Mouse (Mus musculus) layer of hippocampus, adult 6 months (tissue): Measurements from ENCODE around the gene Crlf2. TPM values are rescaled to one million over a fixed set of nuclear protein-coding genes. Genes with fewer than 3 reads are reported as not detected.

ENCODE experiments used
- long read RNA-seq, 2 experiments: library from polyadenylated mRNA; unstranded; transcript quantifications; one replicate each; pipeline ENCODE4 v2.0.0; 2019 to 2020
- polyA plus RNA-seq: library from polyadenylated mRNA; unstranded; fragments of <200 nt; fragmentation: Nextera tagmentation; gene quantifications from 2 replicates; pipeline ENCODE4 v1.2.3, GENCODE M21; 2021

Gene Crlf2
- 5.2 and 7.0 TPM in 2 replicates for polyA plus RNA-seq
- long read RNA-seq, experiment 1, partial matches to known transcripts, result 3 of 12 reads
- long read RNA-seq, experiment 1, other reads (novel, unspliced or antisense), result 5 of 12 reads
- long read RNA-seq, experiment 2, transcript Crlf2-203 (8 exons, 1,405 nt), result major isoform, 7 of 15 reads
- long read RNA-seq, experiment 2, partial matches to known transcripts, result 3 of 15 reads
- long read RNA-seq, experiment 2, other reads (novel, unspliced or antisense), result 2 of 15 reads

DNA sequence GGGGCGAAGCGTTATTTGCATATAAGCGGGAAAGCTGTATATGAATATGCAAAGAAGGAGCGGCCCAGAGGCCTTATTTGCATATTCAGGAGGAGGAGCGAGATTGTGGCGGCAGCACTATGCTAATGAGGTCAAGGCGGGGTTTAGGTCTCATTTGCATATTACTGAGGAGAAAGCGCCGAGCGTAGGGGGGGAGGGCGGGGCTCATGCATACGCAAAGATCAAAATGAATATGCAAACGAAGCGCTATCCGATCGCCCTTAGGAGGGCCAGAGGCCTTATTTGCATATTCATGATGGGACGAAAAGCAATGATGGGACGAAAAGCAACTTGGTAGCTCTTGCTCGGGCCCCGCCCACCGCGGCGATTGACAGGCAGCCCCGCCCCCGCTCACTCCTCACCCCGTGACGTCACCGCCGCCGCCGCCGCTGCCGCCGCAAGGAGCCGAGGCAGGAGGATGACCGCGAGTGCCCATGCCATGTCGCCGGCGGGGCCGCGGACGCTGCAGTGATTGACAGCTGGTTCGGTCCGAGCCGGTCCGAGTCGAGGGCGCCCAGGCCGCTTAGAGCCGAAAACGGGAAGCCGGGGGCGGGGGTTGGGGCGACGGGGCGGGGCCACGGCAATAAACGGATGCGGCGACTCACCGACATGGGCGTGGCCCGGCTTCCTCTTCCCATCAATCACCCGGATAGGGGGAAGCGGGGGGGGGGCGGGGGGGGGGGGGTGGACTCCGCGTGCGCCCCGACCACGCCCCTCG, at the start of gene Crlf2:
Gene Crlf2 (minus strand): TSS at position 590 of the 757 bp plus-strand sequence.

Other genes starting within 250 kb of the Crlf2 start
- not detected in 2 replicates for gene Vmn2r16, start 228.8 kb downstream of the Crlf2 start, polyA plus RNA-seq
- not detected in 2 replicates for gene Vmn2r17, start 139.3 kb downstream of the Crlf2 start, polyA plus RNA-seq
- gene 5430403G16Rik, start 132.0 kb upstream of the Crlf2 start, polyA plus RNA-seq, result 0.69 and 0.75 TPM in 2 replicates
- 2.7 TPM in 2 replicates for gene 4930522L14Rik, start 192.9 kb upstream of the Crlf2 start, polyA plus RNA-seq